Mouse (Mus musculus) midbrain, postnatal 0 days (tissue): Measurements from ENCODE around the gene Ehmt2. TPM values are rescaled to one million over a fixed set of nuclear protein-coding genes. Genes with fewer than 3 reads are reported as not detected.

Source experiments
- ATAC-seq: fragments of 200-750 bp; cut with Nextera tagmentation; 2 replicates; pipeline ENCODE4 v1.8.0; 2017; ENCODE audit warnings: moderate number of reproducible peaks, mild to moderate bottlenecking, moderate TSS enrichment, moderate library complexity; ENCODE audit not compliant: low FRiP score
- DNase-seq: peaks from one replicate; pipeline ENCODE4 v3.0.0-alpha.2; 2015; ENCODE audit warnings: low spot score
- H3K27ac ChIP-seq: fragments of 300-500 bp; sonication (generic); 2 replicates; pipeline ENCODE4 v1.5.1; 2014; ENCODE audit warnings: low read depth, mild to moderate bottlenecking, low read length, mixed read lengths
- H3K27me3 ChIP-seq: fragments of 300-500 bp; sonication (generic); 2 replicates; pipeline ENCODE4 v1.6.1; 2014; ENCODE audit warnings: low read length, control low read depth, mixed read lengths; ENCODE audit not compliant: insufficient read depth
- H3K36me3 ChIP-seq: fragments of 300-500 bp; sonication (generic); 2 replicates; pipeline ENCODE4 v1.6.1; 2014; ENCODE audit warnings: low read length, control low read depth, mixed read lengths; ENCODE audit not compliant: insufficient read depth
- H3K4me1 ChIP-seq: fragments of 300-500 bp; sonication (generic); 2 replicates; pipeline ENCODE4 v1.6.1; 2014; ENCODE audit warnings: mild to moderate bottlenecking, control low read depth, antibody characterized with exemption, low read length, mixed read lengths; ENCODE audit not compliant: insufficient read depth
- H3K4me2 ChIP-seq: fragments of 300-500 bp; sonication (generic); 2 replicates; pipeline ENCODE4 v1.6.1; 2014; ENCODE audit warnings: low read depth, mild to moderate bottlenecking, low read length, mixed read lengths; ENCODE audit not compliant: poor library complexity, severe bottlenecking
- H3K4me3 ChIP-seq: fragments of 300-500 bp; sonication (generic); 2 replicates; pipeline ENCODE4 v1.5.1; 2014; ENCODE audit warnings: low read depth, mild to moderate bottlenecking, low read length, moderate library complexity
- H3K9ac ChIP-seq: fragments of 300-500 bp; sonication (generic); replicated peaks from 2 replicates; pipeline ENCODE4 v1.6.1; 2014; ENCODE audit warnings: mild to moderate bottlenecking, low read length, moderate library complexity, mixed read lengths; ENCODE audit not compliant: poor library complexity, severe bottlenecking
- H3K9me3 ChIP-seq: fragments of 300-500 bp; sonication (generic); 2 replicates; pipeline ENCODE4 v1.6.1; 2016; ENCODE audit warnings: low read length, control low read depth
- CTCF ChIP-seq: IDR thresholded peaks from 2 replicates; pipeline ENCODE4 v1.5.1; 2016; ENCODE audit warnings: antibody characterized with exemption, mild to moderate bottlenecking
- WGBS: fragments of 180-500 bp; shearing (Covaris S2); extraction: QIAGEN DNeasy Blood & Tissue Kit; methylation state at CpG from one replicate; pipeline ENCODE4 v1.1.7; 2014; 5-methylcytosine and 5-hydroxymethylcytosine counted together
- microRNA-seq: library from miRNA; unstranded; fragments of <30 nt; microRNA quantifications from one replicate; pipeline ENCODE4, GENCODE M21; 2016; ENCODE audit warnings: borderline number of aligned reads
- polyA plus RNA-seq: library from polyadenylated mRNA; unstranded; fragments of >200 nt; fragmentation: Nextera tagmentation; extraction: Ambion mirVana; gene quantifications from 2 replicates; pipeline ENCODE4 v1.2.1, GENCODE M21; 2015
- total RNA-seq: library from RNA; depleted of rRNA; stranded (reverse); fragments of >200 nt; gene quantifications from 2 replicates; pipeline ENCODE4 v1.2.3, GENCODE M21; 2014; rRNA removed

Gene Ehmt2
- total and polyA plus RNA-seq, 2 experiments from 2014 or later: 69.0 to 375 TPM

DNA sequence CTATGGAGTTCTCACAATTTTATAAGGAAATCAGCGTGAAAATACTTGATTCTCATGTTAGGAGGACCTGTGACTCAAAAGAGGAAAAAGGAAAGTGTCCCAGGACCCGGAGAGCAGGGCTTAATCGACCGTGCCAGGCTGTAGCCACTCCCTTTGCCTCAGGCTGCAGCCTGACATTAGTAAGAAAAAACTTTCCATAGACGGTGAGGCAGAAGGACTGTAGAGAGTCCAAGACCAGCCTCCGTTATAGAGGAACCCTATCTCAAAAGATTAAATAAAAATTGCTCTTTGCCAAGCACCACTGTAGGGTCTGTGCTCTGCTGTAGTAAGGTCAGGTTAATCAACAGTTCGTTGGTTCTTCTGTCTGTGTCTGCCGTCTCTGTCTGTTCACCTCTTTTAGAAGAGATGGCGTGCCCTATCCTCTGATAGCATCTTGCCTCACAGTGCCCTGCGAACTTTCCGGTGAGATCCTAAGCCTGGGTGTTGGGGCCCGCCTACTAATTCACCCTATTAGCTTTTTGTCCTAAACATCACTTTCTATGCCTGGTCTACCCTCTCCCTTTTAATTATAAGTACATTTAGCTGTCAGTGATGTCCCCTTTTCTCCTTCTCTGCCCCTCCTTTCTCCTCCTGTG is 61.7 kb downstream of the Ehmt2 start:
- peak overlapping the region; percentile 36 for H3K4me3 ChIP-seq
- no peaks in the 10 kb centered on the region for H3K9me3 ChIP-seq
- ATAC-seq (no peak), DNase-seq (no peak)
- TF ChIP-seq CTCF: no peak
- H3K27ac ChIP-seq: no peak overlapping the region
- peak overlapping the region; percentile 48 for H3K4me2 ChIP-seq
- H3K4me1 ChIP-seq: no peaks in the 10 kb centered on the region
- H3K36me3 ChIP-seq: no peaks in the 10 kb centered on the region
- H3K9ac ChIP-seq: no peak overlapping the region
- WGBS: 14% methylated on average over 12 of the region's 12 CpGs
- H3K27me3 ChIP-seq: peaks cover 3% of the 10 kb centered on the region; the same call in 1 of the 2 replicates

DNA sequence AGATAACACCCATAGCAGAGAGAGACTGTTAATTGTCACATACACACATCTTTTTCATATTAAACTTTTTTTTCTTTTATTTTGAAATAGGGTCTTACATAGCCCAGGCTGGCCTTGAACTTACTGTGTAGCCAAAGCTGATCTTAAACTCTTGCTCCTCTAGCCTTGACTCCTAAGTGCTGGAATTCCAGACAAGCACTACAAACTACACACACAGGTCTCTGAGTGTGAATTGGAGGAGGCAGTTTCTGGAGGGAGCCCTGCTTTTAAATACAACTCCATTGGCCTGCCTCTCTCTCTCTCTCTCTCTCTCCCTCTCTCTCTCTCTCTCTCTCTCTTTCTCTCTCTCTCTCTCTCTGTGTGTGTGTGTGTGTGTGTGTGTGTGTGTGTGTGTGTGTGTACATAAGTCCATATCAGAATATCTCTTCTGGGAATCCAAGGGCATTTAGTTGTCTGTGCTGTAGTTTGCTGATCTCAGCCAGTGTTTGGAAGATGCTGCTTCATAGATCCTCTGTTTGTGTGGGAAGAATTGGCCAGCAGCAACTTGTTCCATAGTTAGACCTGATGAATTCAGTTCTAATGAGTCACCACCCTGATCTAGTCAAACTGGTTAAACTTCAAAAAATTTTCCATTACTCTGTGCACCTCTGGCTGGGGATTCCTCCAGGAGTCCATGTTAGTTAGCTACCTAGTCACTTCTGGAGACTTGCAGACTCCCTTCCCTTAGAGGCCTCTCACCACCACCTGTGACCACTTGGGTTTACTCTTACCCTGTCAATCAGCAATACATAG is 62.6 kb downstream of the Ehmt2 start:
- Histone ChIP-seq H3K36me3 (no peaks in the 10 kb centered on the region), H3K4me3 (no peak overlapping the region), H3K27ac (no peak overlapping the region), H3K9ac (no peak overlapping the region), H3K4me1 (no peaks in the 10 kb centered on the region), H3K4me2 (no peak overlapping the region), H3K9me3 (no peaks in the 10 kb centered on the region), H3K27me3 (no peaks in the 10 kb centered on the region)
- DNase-seq (no peak), ATAC-seq (no peak)
- no peak for TF ChIP-seq CTCF

DNA sequence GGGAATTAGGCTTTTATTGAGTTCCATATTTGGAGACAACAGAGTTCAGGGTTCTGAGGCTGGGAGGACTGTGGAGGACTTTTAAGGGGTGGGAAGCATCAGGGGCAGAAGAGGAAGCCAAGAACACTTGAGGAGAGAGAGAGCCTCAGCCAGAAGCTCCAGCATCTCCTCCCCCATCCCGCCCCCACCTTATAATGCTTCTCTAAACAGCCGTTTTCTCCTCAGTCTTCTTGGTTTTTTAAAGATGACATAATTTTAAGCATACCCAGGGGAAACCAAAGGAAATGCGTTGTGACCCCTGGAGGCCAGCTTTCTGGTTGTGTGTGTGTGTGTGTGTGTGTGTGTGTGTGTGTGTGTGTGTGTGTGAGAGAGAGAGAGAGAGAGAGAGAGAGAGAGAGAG is 63.9 kb downstream of the Ehmt2 start:
- Histone ChIP-seq H3K36me3 (no peaks in the 10 kb centered on the region), H3K27me3 (no peaks in the 10 kb centered on the region), H3K27ac (no peak overlapping the region), H3K9me3 (no peaks in the 10 kb centered on the region), H3K9ac (no peak overlapping the region), H3K4me1 (no peaks in the 10 kb centered on the region), H3K4me3 (no peak overlapping the region), H3K4me2 (no peak overlapping the region)
- 40% methylated on average over 3 of the region's 3 CpGs for WGBS
- no peak for TF ChIP-seq CTCF
- ATAC-seq (no peak), DNase-seq (no peak)

DNA sequence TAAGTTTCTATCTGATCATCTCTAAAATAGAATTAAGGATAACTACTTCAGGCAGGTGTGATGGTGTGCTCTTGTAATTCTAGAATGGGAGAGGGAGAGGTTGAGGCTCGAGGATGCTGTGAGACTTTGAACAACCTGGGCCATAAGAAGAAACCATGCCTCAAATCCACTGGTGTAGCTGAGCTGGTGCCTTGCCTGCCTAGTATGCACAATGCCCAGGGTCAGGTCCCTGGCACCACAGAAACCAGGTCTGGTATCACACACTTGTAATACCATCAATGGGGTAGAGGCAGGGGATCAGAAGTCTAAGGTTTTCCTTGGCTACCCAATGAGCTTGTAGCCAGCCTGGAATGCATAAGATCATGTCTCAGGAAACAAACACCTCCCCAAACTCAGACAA is 64.6 kb downstream of the Ehmt2 start:
- Histone ChIP-seq H3K36me3 (no peaks in the 10 kb centered on the region), H3K4me2 (no peak overlapping the region), H3K4me3 (no peak overlapping the region), H3K9ac (no peak overlapping the region), H3K9me3 (no peaks in the 10 kb centered on the region), H3K4me1 (no peaks in the 10 kb centered on the region), H3K27me3 (0 out of 2 replicates have a peak, but pooled peaks cover under 1% of the 10 kb centered on the region), H3K27ac (no peak overlapping the region)
- DNase-seq: no peak
- 53% methylated on average over 1 of the region's 1 CpGs for WGBS
- ATAC-seq: no peak
- no peak for TF ChIP-seq CTCF

Small RNA genes within 50 kb of the gene (microRNA-seq; reads per million reads assigned to microRNA genes)
- not detected for gene Mir6972

Other genes starting within 250 kb of the Ehmt2 start
Only the 30 nearest of the 37 such genes appear.
- 1.2 and 1.5 TPM in 2 replicates for gene C4b, start 154.6 kb upstream of the Ehmt2 start, total RNA-seq
- gene C4b, start 154.6 kb upstream of the Ehmt2 start, polyA plus RNA-seq: 0.67 and 0.76 TPM in 2 replicates
- gene Cyp21a1, start 93.9 kb upstream of the Ehmt2 start, total RNA-seq: not detected in 2 replicates
- not detected in 2 replicates for gene Cyp21a1, start 93.9 kb upstream of the Ehmt2 start, polyA plus RNA-seq
- 25.8 and 30.4 TPM in 2 replicates for gene Stk19, start 61.5 kb upstream of the Ehmt2 start, total RNA-seq
- 48.6 and 50.3 TPM in 2 replicates for gene Stk19, start 61.5 kb upstream of the Ehmt2 start, polyA plus RNA-seq
- 34.5 and 40.7 TPM in 2 replicates for gene Dxo, start 61.5 kb upstream of the Ehmt2 start, total RNA-seq
- 56.4 and 59.1 TPM in 2 replicates for gene Dxo, start 61.5 kb upstream of the Ehmt2 start, polyA plus RNA-seq
- 81.5 and 98.8 TPM in 2 replicates for gene Skiv2l, start 48.3 kb upstream of the Ehmt2 start, total RNA-seq
- 45.1 and 50.2 TPM in 2 replicates for gene Skiv2l, start 48.3 kb upstream of the Ehmt2 start, polyA plus RNA-seq
- gene Nelfe, start 48.1 kb upstream of the Ehmt2 start, total RNA-seq: 33.1 and 35.1 TPM in 2 replicates
- gene Nelfe, start 48.1 kb upstream of the Ehmt2 start, polyA plus RNA-seq: 57.7 and 60.2 TPM in 2 replicates
- gene Cfb, start 36.0 kb upstream of the Ehmt2 start, total RNA-seq: 0.09 TPM in 1 of 2 replicates, not detected in the other
- 1.0 and 1.9 TPM in 2 replicates for gene Cfb, start 36.0 kb upstream of the Ehmt2 start, polyA plus RNA-seq
- gene Zbtb12, start 19.0 kb upstream of the Ehmt2 start, total RNA-seq: 36.9 and 39.1 TPM in 2 replicates
- gene Zbtb12, start 19.0 kb upstream of the Ehmt2 start, polyA plus RNA-seq: 7.0 and 8.1 TPM in 2 replicates
- gene Gm20547, start 16.4 kb upstream of the Ehmt2 start, total RNA-seq: not detected in 2 replicates
- gene Gm20547, start 16.4 kb upstream of the Ehmt2 start, polyA plus RNA-seq: 0.10 and 0.25 TPM in 2 replicates
- gene C2, start 204 bp upstream of the Ehmt2 start, total RNA-seq: 2.9 and 3.1 TPM in 2 replicates
- gene C2, start 204 bp upstream of the Ehmt2 start, polyA plus RNA-seq: 6.0 and 7.0 TPM in 2 replicates
- gene Slc44a4, start 16.0 kb downstream of the Ehmt2 start, total RNA-seq: 0.49 TPM in 1 of 2 replicates, not detected in the other
- 0.11 TPM in 1 of 2 replicates, not detected in the other for gene Slc44a4, start 16.0 kb downstream of the Ehmt2 start, polyA plus RNA-seq
- 43.3 and 96.3 TPM in 2 replicates for gene Neu1, start 32.8 kb downstream of the Ehmt2 start, total RNA-seq
- gene Neu1, start 32.8 kb downstream of the Ehmt2 start, polyA plus RNA-seq: 42.7 and 47.3 TPM in 2 replicates
- 16.8 and 18.2 TPM in 2 replicates for gene Hspa1b, start 60.8 kb downstream of the Ehmt2 start, total RNA-seq
- gene Hspa1b, start 60.8 kb downstream of the Ehmt2 start, polyA plus RNA-seq: 0.47 and 0.79 TPM in 2 replicates
- gene Gm20481, start 71.4 kb downstream of the Ehmt2 start, total RNA-seq: not detected in 2 replicates
- gene Gm20481, start 71.4 kb downstream of the Ehmt2 start, polyA plus RNA-seq: not detected in 2 replicates
- 34.9 TPM in 2 replicates for gene Hspa1a, start 73.7 kb downstream of the Ehmt2 start, total RNA-seq
- 18.2 and 19.8 TPM in 2 replicates for gene Hspa1a, start 73.7 kb downstream of the Ehmt2 start, polyA plus RNA-seq
- 1.4 and 1.6 TPM in 2 replicates for gene Hspa1l, start 74.2 kb downstream of the Ehmt2 start, total RNA-seq
- gene Hspa1l, start 74.2 kb downstream of the Ehmt2 start, polyA plus RNA-seq: 0.73 and 0.81 TPM in 2 replicates
- 17.6 and 35.3 TPM in 2 replicates for gene Lsm2, start 83.4 kb downstream of the Ehmt2 start, total RNA-seq
- 93.0 and 94.9 TPM in 2 replicates for gene Lsm2, start 83.4 kb downstream of the Ehmt2 start, polyA plus RNA-seq
- gene Vars, start 102.5 kb downstream of the Ehmt2 start, total RNA-seq: 89.0 and 97.8 TPM in 2 replicates
- gene Vars, start 102.5 kb downstream of the Ehmt2 start, polyA plus RNA-seq: 39.7 and 40.9 TPM in 2 replicates
- gene Vwa7, start 118.1 kb downstream of the Ehmt2 start, total RNA-seq: 0.19 and 0.44 TPM in 2 replicates
- 0.06 and 0.14 TPM in 2 replicates for gene Vwa7, start 118.1 kb downstream of the Ehmt2 start, polyA plus RNA-seq
- 0.38 TPM in 1 of 2 replicates, not detected in the other for gene Sapcd1, start 129.5 kb downstream of the Ehmt2 start, total RNA-seq
- gene Sapcd1, start 129.5 kb downstream of the Ehmt2 start, polyA plus RNA-seq: 1.5 and 1.6 TPM in 2 replicates
- 1.7 and 3.8 TPM in 2 replicates for gene Msh5, start 148.3 kb downstream of the Ehmt2 start, total RNA-seq
- gene Msh5, start 148.3 kb downstream of the Ehmt2 start, polyA plus RNA-seq: 1.3 and 1.4 TPM in 2 replicates
- gene Clic1, start 151.5 kb downstream of the Ehmt2 start, total RNA-seq: 28.0 and 33.4 TPM in 2 replicates
- 40.0 and 41.9 TPM in 2 replicates for gene Clic1, start 151.5 kb downstream of the Ehmt2 start, polyA plus RNA-seq
- 159 and 204 TPM in 2 replicates for gene Ddah2, start 160.6 kb downstream of the Ehmt2 start, total RNA-seq
- 210 and 213 TPM in 2 replicates for gene Ddah2, start 160.6 kb downstream of the Ehmt2 start, polyA plus RNA-seq
- gene Ly6g6c, start 166.9 kb downstream of the Ehmt2 start, total RNA-seq: 2.4 TPM in 1 of 2 replicates, not detected in the other
- not detected in 2 replicates for gene Ly6g6c, start 166.9 kb downstream of the Ehmt2 start, polyA plus RNA-seq
- not detected in 2 replicates for gene Mpig6b, start 167.7 kb downstream of the Ehmt2 start, total RNA-seq
- gene Mpig6b, start 167.7 kb downstream of the Ehmt2 start, polyA plus RNA-seq: not detected in 2 replicates
- gene Ly6g6e, start 178.4 kb downstream of the Ehmt2 start, total RNA-seq: not detected in 2 replicates
- 0.31 TPM in 1 of 2 replicates, not detected in the other for gene Ly6g6e, start 178.4 kb downstream of the Ehmt2 start, polyA plus RNA-seq
- 1.4 TPM in 1 of 2 replicates, not detected in the other for gene Ly6g6d, start 179.6 kb downstream of the Ehmt2 start, total RNA-seq
- 0.98 and 1.1 TPM in 2 replicates for gene Ly6g6d, start 179.6 kb downstream of the Ehmt2 start, polyA plus RNA-seq
- not detected in 2 replicates for gene Ly6g6f, start 187.1 kb downstream of the Ehmt2 start, total RNA-seq
- gene Ly6g6f, start 187.1 kb downstream of the Ehmt2 start, polyA plus RNA-seq: not detected in 2 replicates
- 98.9 and 151 TPM in 2 replicates for gene Abhd16a, start 190.8 kb downstream of the Ehmt2 start, total RNA-seq
- 122 and 128 TPM in 2 replicates for gene Abhd16a, start 190.8 kb downstream of the Ehmt2 start, polyA plus RNA-seq
- gene Ly6g5c, start 209.8 kb downstream of the Ehmt2 start, total RNA-seq: not detected in 2 replicates
- gene Ly6g5c, start 209.8 kb downstream of the Ehmt2 start, polyA plus RNA-seq: not detected in 2 replicates